Mouse (Mus musculus): ENCODE measurements around the gene Suv39h1.
"Not testable (repeated sequence)": the region's sequence is repeated elsewhere in the genome, so short reads cannot be mapped to it uniquely, and the experiment has no call there.

Suv39h1 gene

DNA sequence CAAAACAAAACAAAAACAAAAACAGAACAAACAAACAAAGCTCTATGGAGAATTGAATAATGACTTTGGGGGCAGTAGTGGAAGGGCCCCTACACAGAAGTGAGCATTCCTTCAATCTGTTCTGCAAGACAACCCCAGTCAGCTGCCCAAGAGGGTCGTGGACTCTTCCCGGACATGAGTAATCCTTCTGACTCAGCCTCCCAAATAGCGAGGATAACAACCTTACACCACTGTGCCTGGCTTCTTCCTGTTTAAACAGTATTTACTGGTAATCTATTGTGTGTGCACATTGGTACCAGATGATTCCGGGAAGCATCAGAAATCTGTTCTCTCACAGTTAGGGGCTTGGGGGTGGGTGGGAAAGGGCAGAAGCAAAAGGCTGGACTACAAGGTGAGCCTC lies 47.7 kb downstream of the Suv39h1 start:
- no peak for DNase-seq (ENCODE audit: low read depth, low spot score)

DNA sequence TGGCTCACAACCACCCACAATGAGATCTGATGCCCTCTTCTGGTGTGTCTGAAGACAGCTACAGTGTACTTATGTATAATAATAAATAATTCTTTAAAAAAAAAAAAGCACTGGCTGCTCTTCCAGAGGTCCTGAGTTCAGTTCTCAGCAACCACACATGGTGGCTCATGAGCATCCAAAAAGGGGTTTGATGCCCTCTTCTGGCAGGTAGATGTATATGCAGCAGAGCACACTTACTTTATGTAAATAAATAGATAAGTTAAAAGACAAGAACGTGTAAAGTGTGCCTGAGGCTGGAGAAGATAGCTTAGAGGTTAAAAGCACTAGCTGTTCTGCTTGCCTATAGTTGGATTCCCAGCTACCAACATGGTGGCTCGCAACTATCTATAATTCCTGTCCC lies 49.8 kb downstream of the Suv39h1 start:
- no peak for DNase-seq (ENCODE audit: low read depth, low spot score)

DNA sequence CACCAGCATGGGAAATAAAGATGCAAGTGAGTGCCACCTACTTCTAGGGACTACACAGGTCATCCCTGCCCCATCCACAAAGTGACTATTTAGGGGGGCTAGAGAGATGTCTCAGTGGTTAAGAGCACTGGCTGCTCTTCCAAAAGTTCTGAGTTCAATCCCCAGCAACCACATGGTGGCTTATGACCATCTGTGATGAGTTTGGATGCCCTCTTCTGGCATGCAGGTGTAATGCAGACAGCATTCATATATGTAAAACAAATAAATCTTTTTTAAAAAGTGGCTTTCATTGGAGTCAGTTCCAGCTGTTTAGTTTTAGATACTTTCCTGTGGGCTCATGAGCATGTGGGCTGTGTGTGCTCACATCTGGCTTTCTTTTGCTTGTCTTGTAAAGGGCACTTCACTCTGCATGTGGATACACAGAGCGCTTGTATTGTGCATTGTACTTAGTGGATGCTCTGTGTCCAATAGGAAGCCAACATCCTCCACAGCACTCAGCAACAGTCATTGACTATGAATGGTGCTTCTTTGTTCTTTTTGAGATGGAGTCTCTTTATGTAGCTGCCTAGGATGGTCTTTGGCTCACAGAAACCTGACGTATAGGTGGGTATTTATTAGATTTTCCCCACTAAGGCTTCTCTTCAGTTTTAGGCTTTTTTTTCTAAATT lies 54.3 kb downstream of the Suv39h1 start:
- no peak for DNase-seq (ENCODE audit: low read depth, low spot score)

DNA sequence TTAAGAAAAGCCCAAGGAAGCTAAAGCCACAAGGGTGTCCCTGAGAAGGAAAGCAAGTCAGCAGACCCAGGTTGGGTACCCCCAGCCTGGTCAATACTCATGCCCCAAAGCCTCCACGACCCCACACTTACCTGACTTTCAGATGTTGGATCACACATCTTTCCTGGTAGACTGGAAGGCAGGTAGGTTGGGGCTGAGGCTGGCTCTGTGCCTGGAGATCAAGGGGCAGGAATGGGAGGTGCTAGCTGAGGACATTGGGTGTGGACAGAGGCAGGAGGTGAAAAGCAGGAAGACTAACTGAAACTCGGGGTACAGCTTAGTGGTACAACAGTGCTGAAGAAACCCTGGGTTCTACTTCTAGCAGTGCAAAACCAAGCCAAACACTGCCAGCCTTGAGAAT lies 56.3 kb downstream of the Suv39h1 start, which contains the start of gene Glod5:
Glod5 (minus strand) TSS at position 207 of the 400 bp plus-strand sequence.
- DNase-seq (ENCODE audit: low read depth, low spot score) = no peak

DNA sequence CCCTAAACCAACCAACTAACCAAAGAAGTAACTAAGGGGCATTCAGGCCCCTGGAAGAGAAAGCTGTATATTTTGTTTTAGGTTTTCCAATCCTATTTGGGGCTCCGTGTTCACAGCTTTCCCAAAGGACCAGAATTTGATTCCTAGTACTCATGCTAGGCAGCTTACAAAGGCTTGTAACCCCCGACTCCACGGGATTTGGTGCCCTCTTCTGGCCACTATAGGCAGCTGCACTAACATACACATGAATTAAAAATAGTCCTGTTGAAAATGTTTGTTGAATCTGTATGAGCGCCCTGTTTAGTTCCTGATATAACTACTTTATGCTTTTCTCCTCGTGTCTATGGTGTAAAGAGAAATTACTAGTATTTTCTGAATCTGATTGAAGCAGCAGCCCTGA lies 57.4 kb downstream of the Suv39h1 start:
- peak; percentile 39 for DNase-seq (ENCODE audit: low read depth, low spot score)

DNA sequence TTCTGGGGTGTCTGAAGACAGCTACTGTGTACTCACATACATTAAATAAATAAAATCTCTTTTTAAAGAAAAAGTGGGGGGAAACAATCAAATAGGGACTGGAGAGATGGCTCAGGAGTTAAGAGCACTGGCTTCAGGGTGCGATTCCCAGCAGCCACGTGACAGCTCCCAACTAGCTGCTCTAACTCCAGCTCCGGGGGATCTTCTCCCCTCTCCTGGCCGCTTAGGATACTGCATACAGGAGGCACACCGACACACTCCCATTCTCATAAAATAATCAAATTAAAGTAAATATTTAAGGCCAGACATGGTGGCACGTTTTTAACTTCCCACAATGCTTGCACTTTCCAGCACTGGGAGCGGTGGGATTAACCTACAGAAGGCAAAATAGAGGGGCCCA lies 58.9 kb downstream of the Suv39h1 start:
- not testable (repeated sequence) for DNase-seq (ENCODE audit: low read depth, low spot score)

DNA sequence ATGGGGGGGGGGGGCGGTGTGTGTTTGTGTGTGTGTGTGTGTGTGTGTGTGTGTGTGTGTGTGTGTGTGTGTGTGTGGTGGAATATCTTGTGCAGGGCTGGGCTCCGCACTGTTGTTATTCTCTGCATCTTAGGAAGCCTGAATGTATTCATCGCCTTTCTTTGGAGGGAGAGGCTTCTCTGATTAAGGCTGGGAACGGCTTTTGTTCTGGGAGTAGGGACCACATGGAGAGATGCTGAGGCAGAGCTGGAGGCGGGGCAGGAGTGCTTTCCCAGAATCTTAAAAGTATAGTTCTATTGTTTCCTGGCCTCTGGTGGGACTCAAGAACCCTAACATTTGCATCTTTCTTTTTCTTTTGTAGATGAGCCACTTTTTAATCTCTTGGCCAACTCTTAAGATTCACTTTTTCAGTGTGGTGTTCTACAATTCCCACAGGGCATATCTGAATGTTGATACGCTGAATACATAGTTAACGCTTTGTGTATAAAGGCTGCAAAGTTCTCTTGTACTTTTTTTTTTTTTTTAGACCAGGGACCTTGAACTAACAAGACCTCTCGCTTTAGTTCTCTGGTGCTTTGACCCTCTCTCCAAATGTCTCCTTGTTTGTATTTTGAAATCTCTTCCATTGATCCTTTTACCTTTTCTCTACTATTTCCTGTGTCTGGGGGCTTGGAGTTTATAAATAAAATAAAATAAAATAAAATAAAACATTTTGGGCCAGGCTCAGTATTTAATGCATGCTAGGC lies 60.8 kb downstream of the Suv39h1 start:
- DNase-seq (ENCODE audit: low read depth, low spot score) = no peak

DNA sequence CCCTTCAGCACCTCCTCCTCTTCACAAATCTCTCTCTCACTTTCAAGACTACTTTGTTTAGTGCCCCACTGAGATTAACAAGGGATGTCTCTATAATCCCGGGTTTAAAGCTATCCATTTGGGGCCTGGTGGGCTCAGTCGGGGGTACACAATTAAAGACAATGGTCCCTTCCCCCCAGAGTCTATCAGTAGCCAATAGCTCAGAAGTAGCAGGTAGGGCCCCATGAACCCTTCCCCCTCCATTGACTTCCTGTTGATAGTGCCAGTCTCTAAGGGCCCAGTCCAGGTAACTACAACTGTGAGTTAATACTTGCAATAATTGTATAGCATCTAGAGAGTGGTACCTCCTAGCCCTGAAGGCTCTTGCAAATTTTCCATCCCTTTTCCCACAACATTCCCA lies 61.4 kb downstream of the Suv39h1 start:
- no peak for DNase-seq (ENCODE audit: low read depth, low spot score)

Measured in embryo, embryonic 11.5 days (tissue).